Mouse (Mus musculus) left cerebral cortex, adult 11 months (tissue): ENCODE measurements around the gene Trmu.
"Not testable (repeated sequence)": the region's sequence is repeated elsewhere in the genome, so short reads cannot be mapped to it uniquely, and the experiment has no call there.

Source experiments
- DNase-seq: peaks from one replicate; pipeline ENCODE4 v3.0.0; 2022; ENCODE audit warnings: low spot score

Gene Trmu

GRCm38 (mm10) chr15:85878848-85879497, at the start of gene Trmu:
Gene Trmu (plus strand): TSS chr15:85879312.
- peak; percentile 88 for DNase-seq

DNA sequence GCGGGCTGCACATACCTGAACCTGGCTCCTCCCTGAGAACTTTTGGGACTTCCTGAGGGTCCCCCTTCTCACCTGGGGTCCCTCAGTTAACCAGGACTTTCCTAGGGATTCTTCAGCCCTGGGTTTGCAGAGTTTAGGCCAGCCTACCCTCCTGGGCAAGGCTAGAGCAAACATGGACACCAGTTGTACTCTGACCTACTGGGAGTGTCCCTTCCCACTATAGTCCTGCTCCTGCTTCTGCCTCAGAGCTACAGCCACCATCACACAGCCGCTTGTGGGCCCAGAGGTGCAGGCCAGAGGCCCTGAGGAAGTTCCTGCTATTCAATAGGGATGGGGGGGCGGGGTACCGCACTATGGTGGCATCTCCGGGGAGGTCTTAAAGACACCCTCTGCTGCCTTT, 49.6 kb upstream of the Trmu start:
- DNase-seq: no peak

DNA sequence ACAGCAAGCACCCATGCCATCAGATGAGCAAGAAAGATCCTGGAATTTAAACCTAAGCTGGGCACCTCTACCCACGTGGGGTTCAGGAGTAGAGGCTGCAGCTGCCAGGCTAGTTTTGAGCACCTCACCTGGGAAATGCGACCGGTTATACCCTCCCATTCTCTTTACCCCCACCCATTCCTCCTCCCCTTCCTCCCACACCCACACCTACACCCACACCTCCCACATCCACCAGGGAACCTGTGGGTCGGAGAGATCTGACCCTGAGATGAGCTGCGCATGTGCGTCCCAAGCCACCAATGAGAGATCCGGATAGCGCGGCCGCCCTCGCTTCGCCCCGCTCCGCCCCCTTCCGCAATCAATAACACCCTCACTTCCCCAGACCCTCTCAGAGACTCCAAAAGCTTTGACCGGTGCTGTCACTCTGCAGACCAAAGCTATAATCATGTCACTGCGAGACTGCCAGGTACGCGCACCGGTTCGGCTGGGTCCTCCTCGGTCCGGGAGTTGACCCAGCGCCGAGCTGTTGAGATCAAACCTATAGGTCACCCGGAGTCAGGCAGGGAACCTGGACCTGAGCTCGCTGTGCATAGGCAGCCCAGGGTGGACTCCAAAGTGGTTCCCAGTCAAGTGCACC, 47.0 kb upstream of the Trmu start, which contains the start of gene Ttc38:
Gene Ttc38 (plus strand): TSS at position 353 of the 637 bp plus-strand sequence.
- DNase-seq: peak; percentile 82

DNA sequence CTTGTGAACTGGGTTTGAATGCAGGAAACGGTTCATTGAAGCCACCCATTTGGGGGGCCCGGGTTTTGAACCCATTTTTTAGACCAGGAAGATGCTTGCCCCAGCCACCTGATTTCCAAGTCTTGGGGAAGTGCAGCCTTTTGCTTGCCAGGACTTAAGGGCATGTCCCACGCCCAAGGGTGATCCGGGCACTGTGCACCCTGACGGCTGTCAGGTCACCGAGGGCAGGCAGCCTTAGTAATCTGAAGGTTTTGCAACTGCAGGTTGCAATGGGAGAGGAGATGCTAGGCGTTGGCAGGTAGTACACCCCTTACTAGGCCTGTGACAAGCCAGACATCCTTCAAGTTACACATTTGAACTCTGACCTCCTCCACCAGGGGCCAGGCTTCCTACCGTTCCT, 46.5 kb upstream of the Trmu start:
- no peak for DNase-seq

- no peak for DNase-seq
These were observed 43.8 kb upstream of the Trmu start for GRCm38 (mm10) chr15:85835335-85835734.

GRCm38 (mm10) chr15:85836887-85837286, 42.2 kb upstream of the Trmu start:
- DNase-seq: no peak

- DNase-seq: no peak
These were observed 38.1 kb upstream of the Trmu start for GRCm38 (mm10) chr15:85840983-85841382.

- no peak for DNase-seq
These were observed 37.2 kb upstream of the Trmu start for GRCm38 (mm10) chr15:85841796-85842360.

GRCm38 (mm10) chr15:85845071-85845470, 34.0 kb upstream of the Trmu start:
- no peak for DNase-seq

GRCm38 (mm10) chr15:85851656-85852392, 27.3 kb upstream of the Trmu start:
- no peak for DNase-seq

DNA sequence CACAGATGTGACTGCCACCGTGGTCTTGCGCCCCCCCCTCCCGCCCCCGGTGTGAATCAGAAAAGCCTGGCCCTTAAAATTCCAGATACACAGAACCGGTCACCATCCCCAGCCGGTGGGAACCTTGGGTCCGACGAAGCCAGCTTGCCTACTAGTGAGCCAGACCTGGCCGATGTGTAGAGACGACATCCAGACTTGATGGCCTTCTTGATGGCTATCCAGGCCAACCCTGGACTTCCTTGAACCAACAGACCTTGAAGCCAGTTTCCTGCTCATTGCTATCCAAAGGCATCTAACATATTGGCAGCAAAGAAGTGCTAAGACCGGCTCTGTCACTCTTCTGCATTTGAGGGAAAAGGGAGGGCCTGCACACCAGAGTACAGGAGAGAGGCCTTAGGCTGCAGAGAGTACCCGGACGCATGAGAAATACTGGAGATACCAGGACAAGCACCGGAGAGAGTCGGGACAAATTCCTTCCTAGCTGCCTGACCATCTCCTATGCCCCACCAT, 20.1 kb upstream of the Trmu start:
- no peak for DNase-seq

- DNase-seq: peak; percentile 93
These were observed 19.6 kb upstream of the Trmu start, which contains the start of gene Gtse1 for GRCm38 (mm10) chr15:85859490-85860031. Gene Gtse1 (plus strand): TSS chr15:85859745.

DNA sequence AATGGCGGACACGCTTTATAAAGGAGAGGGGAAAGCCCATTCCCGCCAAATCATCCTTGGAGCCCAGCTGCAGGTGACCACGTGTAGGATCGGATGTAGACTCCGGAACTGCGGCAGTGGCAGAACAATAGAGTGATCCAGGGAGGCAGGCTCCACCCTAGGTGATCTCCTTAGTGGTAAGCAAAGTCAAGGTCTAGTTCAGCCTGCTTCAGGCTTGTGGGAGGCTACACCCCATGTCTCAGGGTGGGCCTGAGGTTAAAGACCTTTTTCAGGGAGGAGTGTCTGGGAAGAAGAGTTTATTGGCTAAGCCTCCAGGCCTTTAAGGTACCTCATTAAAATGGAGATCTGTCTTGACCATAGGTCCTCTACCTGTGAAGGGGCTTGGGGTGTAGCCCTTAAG, 13.2 kb upstream of the Trmu start:
- not testable (repeated sequence) for DNase-seq

DNA sequence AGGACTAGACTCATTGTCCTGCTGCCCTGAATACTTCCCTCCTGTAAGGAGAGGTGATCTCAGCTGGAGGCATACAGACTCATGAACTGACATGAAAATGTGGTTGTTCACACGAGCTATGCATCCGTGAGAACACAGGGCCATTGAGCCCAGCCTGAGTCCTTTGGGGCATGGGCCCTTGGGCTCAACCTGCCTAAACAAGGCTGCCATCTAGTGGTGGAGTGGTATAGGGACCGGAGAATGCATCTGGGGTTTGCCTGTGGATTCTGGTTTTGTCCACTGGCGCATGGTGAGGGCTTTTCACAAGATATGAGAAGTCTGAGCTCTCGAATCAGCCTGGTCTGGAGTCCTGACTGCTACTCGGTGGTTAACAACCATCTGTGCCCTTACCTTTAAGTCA, 11.4 kb upstream of the Trmu start:
- peak; percentile 34 for DNase-seq

GRCm38 (mm10) chr15:85877336-85877735, 1.8 kb upstream of the Trmu start:
- DNase-seq: no peak

- peak; percentile 32 for DNase-seq
These were observed 385 bp downstream of the Trmu start for GRCm38 (mm10) chr15:85879498-85879895.

DNA sequence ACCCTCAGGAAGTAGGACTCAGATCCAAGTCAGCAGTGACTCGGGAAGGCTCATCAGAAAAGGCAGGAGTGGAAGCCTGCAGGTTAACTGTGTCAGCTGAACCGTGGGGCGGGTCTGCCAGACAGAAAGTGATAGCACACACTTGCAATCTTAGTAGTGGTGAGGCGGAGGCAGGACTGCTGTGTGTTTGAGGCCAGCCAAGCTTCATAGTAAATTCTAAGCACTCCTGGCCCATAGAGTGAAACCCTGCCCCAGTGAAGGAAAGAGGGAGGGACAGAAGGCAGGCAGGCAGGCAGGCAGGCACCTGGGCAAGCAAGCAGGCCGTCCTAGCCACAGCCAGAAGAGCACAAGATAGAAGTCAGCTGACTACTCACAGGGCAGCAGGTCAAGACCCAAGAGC, 6.5 kb downstream of the Trmu start:
- DNase-seq: no peak

GRCm38 (mm10) chr15:85889235-85889634, 10.1 kb downstream of the Trmu start:
- no peak for DNase-seq

- no peak for DNase-seq
These were observed 12.9 kb downstream of the Trmu start for GRCm38 (mm10) chr15:85891971-85892370.

GRCm38 (mm10) chr15:85892498-85893118, 13.5 kb downstream of the Trmu start:
- DNase-seq: no peak

- no peak for DNase-seq
These were observed 14.8 kb downstream of the Trmu start for GRCm38 (mm10) chr15:85893871-85894270.

DNA sequence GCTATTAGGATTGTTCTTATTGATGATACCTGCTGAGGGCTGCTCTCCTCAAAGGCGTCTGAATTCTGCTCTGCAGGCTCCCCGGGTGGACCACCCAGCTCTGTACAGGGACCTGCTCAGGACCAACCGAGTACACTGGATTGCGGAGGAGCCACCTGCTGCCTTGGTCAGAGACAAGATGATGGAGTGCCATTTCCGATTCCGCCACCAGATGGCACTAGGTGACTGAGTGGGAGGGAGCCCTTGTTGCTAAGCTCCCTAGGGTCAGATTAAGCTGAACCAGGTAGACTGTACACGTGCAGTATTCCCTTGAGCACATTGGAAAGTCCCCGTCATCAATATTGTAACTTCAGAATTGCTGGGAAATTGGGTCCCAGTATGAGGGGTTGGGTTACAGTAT, 17.2 kb downstream of the Trmu start:
- peak; percentile 39 for DNase-seq
